Mouse (Mus musculus) liver, postnatal 0 days (tissue): ENCODE measurements around the gene Arhgdib.

Experiments used
- CTCF ChIP-seq: sonication (generic); IDR thresholded peaks from 2 replicates; pipeline ENCODE4 v1.5.1; 2016; ENCODE audit warnings: antibody characterized with exemption, low read depth
- EP300 ChIP-seq: IDR thresholded peaks from 2 replicates; pipeline ENCODE4 v1.6.1; 2016; ENCODE audit warnings: antibody characterized with exemption, low read depth, mild to moderate bottlenecking

DNA sequence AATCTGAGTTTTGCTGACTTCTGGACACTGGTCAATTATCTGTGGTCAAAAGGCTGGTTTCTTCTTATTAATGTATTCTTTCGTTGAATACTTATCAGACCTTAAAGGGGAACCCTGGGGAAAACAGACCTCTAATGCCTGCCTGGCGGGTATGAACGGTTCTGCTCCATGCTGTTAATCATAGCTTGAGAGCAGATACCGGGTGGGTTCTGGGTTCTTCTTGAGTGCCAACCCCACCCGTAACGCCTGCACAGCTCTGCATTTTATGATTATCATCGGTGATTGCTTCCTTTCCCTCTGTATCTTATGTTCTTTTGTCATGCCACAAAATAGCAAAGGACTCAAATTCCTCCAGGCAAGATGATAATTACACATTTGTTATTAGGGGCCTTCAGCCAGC is 7.6 kb downstream of the Arhgdib start:
- TF ChIP-seq CTCF (no peak), EP300 (no peak)
